Mouse (Mus musculus): ENCODE measurements at regions not wholly inside any gene's neighbourhood (a gene's known extent, or its start where the extent isn't known, plus 50 kb on each side); places are given as distances from the start of the nearest gene placed in this dataset.

DNA sequence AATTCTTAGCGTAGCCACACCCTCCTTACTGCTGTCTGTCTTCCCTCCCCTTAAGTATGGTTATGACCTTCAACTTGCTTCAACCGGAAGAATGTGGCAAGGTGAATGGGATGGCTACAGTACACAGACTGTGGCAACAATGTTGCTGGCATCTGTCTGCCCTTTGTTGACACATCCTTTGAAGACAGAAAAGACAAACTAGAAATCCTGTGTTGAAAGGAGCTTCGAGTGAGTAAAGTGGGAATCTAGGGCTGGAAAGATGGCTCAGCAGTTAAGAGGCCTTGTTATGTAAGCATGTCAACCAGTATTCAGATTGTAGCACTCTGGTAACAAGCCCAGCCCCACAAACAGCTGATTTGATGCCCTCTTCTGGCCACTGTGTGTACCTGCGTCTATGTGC lies 60.2 kb upstream of the Ercc4 start:
- no peak for DNase-seq

DNA sequence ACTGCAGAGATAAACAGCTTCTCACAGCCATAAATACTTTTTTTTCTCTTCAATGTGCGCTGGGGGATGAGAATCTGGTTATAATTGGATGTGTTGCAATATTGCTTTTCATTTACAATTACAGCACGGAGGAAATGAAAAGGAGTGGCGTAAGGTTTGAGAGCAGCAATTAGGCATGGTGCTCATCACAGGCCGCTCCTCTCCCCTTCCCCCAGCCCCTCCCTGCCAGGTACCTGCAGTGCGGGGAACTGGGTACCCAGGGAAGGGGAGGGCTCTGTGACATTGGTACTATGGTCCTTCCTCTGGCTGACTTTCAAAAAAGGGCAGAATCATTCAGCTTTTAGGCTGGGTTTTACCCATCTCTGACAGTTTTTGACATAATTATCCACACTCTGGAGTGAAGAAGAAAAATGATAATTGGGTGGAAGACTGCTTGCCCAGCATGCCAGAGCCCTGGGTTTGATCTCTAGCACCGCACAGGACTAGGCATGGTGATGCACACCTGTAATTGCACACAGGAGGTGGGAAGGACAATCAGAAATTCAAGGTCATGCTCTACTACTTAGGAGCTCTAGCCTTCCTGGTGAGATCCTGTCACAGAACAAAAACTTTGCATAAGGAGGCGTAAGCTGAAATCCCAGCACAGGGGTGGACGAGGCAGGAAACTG lies 59.1 kb upstream of the Ercc4 start:
- DNase-seq: no peak

DNA sequence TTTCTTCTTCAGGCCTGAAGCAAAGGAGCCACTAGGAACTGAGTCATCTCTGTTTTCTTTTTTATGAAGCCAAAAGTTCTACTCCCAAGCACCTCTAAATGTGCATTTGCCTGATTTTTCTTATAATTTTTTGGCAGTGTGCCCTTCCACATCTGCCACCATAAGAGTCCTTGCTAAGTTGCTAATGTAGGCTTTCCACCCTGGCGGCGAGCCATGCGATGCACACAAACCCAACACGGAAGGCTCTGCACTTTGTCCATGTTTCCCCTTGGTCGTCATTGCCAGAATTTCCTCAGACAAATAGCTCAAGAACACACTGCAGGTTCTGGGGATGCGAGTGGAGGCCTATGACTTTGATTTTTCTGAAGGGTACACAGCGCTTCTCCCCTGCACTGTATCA lies 54.5 kb upstream of the Ercc4 start:
- peak in 1 of 2 experiments; percentile 38 for DNase-seq

All from lung, postnatal 4 days (tissue).